Comparison of ENCODE assay signal across 16 mouse cellular contexts in genomic region chr8:107651424-107651823, GRCm38 (mm10).
DNase-seq lines count a peak whose midpoint lies in the region; ATAC-seq and TF ChIP-seq lines count a peak whose summit lies in the region.
"Had no signal": no experiment of that assay in that cellular context is flagged by ENCODE, and none has a peak within 500 bp of the region (broad histone marks: within the 10 kb centered on the region; RNA-seq: fewer than 3 reads in every experiment).

No protein-coding gene starts in this region.

- H3K9ac ChIP-seq in heart, embryonic 12.5 days: no peak overlapping the region
- H3K9ac ChIP-seq in limb, embryonic 11.5 days (ENCODE audit: low read length): no peak overlapping the region
- no peak overlapping the region for H3K9ac ChIP-seq in midbrain, postnatal 0 days (replicated peaks; ENCODE audit: low read length, poor library complexity, severe bottlenecking)
- H3K9ac ChIP-seq: forebrain, embryonic 15.5 days; liver, embryonic 15.5 days had no signal

- H3K9me3 ChIP-seq in heart, embryonic 12.5 days (replicated peaks): no peaks in the 10 kb centered on the region
- no peaks in the 10 kb centered on the region for H3K9me3 ChIP-seq in limb, embryonic 11.5 days (ENCODE audit: control insufficient read depth, low read length)
- H3K9me3 ChIP-seq in midbrain, postnatal 0 days (ENCODE audit: low read length): no peaks in the 10 kb centered on the region
- H3K9me3 ChIP-seq: forebrain, embryonic 15.5 days; liver, embryonic 15.5 days had no signal

- H3K4me1 ChIP-seq in heart, embryonic 12.5 days (replicated peaks): no peaks in the 10 kb centered on the region
- H3K4me1 ChIP-seq in limb, embryonic 11.5 days (ENCODE audit: control insufficient read depth, insufficient read depth, low read length): no peaks in the 10 kb centered on the region
- no peaks in the 10 kb centered on the region for H3K4me1 ChIP-seq in midbrain, postnatal 0 days (ENCODE audit: insufficient read depth, low read length)
- H3K4me1 ChIP-seq: forebrain, embryonic 15.5 days; liver, embryonic 15.5 days had no signal

- no peaks in the 10 kb centered on the region for H3K36me3 ChIP-seq in heart, embryonic 12.5 days
- no peaks in the 10 kb centered on the region for H3K36me3 ChIP-seq in limb, embryonic 11.5 days (ENCODE audit: control insufficient read depth, insufficient read depth, low read length)
- no peaks in the 10 kb centered on the region for H3K36me3 ChIP-seq in midbrain, postnatal 0 days (ENCODE audit: insufficient read depth, low read length)
- H3K36me3 ChIP-seq: forebrain, embryonic 15.5 days; liver, embryonic 15.5 days had no signal

- H3K27ac ChIP-seq in heart, embryonic 12.5 days (ENCODE audit: poor library complexity, severe bottlenecking): no peak overlapping the region
- 0 out of 2 replicates have a peak overlapping the region, but pooled peaks have one; percentile 16 for H3K27ac ChIP-seq in limb, embryonic 11.5 days (replicated peaks; ENCODE audit: low read depth, low read length)
- H3K27ac ChIP-seq in midbrain, postnatal 0 days (ENCODE audit: low read depth, low read length): no peak overlapping the region
- H3K27ac ChIP-seq: forebrain, embryonic 15.5 days; heart, adult 2 months; liver, embryonic 15.5 days had no signal

- no peak overlapping the region for H3K4me2 ChIP-seq in heart, embryonic 12.5 days
- no peak overlapping the region for H3K4me2 ChIP-seq in limb, embryonic 11.5 days (ENCODE audit: low read depth, severe bottlenecking)
- peak overlapping the region; percentile 34 for H3K4me2 ChIP-seq in midbrain, postnatal 0 days (ENCODE audit: low read depth, low read length, poor library complexity, severe bottlenecking)
- H3K4me2 ChIP-seq: forebrain, embryonic 15.5 days; liver, embryonic 15.5 days had no signal

- no peak overlapping the region for H3K4me3 ChIP-seq in heart, embryonic 12.5 days
- H3K4me3 ChIP-seq in limb, embryonic 11.5 days (ENCODE audit: low read depth, low read length): no peak overlapping the region
- H3K4me3 ChIP-seq in midbrain, postnatal 0 days (ENCODE audit: low read depth, low read length): peak overlapping the region; percentile 19
- H3K4me3 ChIP-seq: erythroblast, embryonic 14.5 days; forebrain, embryonic 15.5 days; heart, adult 2 months; liver, embryonic 15.5 days; myocyte had no signal

- H3K27me3 ChIP-seq in heart, embryonic 12.5 days (replicated peaks): no peaks in the 10 kb centered on the region
- H3K27me3 ChIP-seq in limb, embryonic 11.5 days (ENCODE audit: control insufficient read depth, insufficient read depth, low read length): no peaks in the 10 kb centered on the region
- H3K27me3 ChIP-seq in midbrain, postnatal 0 days (ENCODE audit: insufficient read depth, low read length): no peaks in the 10 kb centered on the region
- H3K27me3 ChIP-seq: forebrain, embryonic 15.5 days; liver, embryonic 15.5 days had no signal

- ATAC-seq in heart, embryonic 12.5 days (ENCODE audit: insufficient number of reproducible peaks, low FRiP score): no peak
- no peak for ATAC-seq in limb, embryonic 11.5 days (ENCODE audit: insufficient number of reproducible peaks, low FRiP score, low TSS enrichment, low read depth)
- ATAC-seq in midbrain, postnatal 0 days (ENCODE audit: low FRiP score): no peak
- ATAC-seq: forebrain, embryonic 15.5 days; lung, postnatal 0 days had no signal

- TF ChIP-seq CTCF in brain, embryonic 14.5 days (IDR thresholded peaks at IDR 0.05; ENCODE audit: borderline replicate concordance, extremely low read depth, insufficient read depth, insufficient read length): no peak
- no peak for TF ChIP-seq CTCF in midbrain, postnatal 0 days (IDR thresholded peaks at IDR 0.05)

- TF ChIP-seq POLR2A in brain, embryonic 14.5 days (IDR thresholded peaks at IDR 0.05; ENCODE audit: borderline replicate concordance, extremely low read depth, insufficient read depth, insufficient read length, poor library complexity, severe bottlenecking): no peak

- WGBS in heart, embryonic 12.5 days: 84% methylated on average over 11 of the region's 11 CpGs
- 90% methylated on average over 11 of the region's 11 CpGs for WGBS in limb, embryonic 11.5 days
- 40% methylated on average over 11 of the region's 11 CpGs for WGBS in midbrain, postnatal 0 days

- peak; percentile 58 for DNase-seq in heart, adult 11 months
- DNase-seq in brain, embryonic 14.5 days (ENCODE audit: low read depth): peak; percentile 65
- no peak for DNase-seq in limb, embryonic 11.5 days (ENCODE audit: low spot score)
- peak; percentile 21 for DNase-seq in midbrain, postnatal 0 days (ENCODE audit: low spot score)
- DNase-seq in layer of hippocampus, postnatal 14 days (ENCODE audit: low spot score in 2 of 2): no peak
- no peak for DNase-seq in frontal cortex, postnatal 10 days (ENCODE audit: low spot score in 2 of 2)
- DNase-seq: adrenal gland, postnatal 36 days; heart, adult 2 months; layer of hippocampus, postnatal 36 days; thymus, adult 18-20 months had no signal

Comparison
In these comparisons a context has a peak if more than half of its experiments do, and no peak if none do; other contexts are left out.
1. DNase-seq: peak in heart, adult 11 months (single experiment), brain, embryonic 14.5 days (single experiment) and midbrain, postnatal 0 days (single experiment); none in limb, embryonic 11.5 days (single experiment), layer of hippocampus, postnatal 14 days (0 of 2) and frontal cortex, postnatal 10 days (0 of 2).